Mouse (Mus musculus): ENCODE measurements around the gene Slc13a3. TPM values are rescaled to one million over a fixed set of nuclear protein-coding genes. Genes with fewer than 3 reads are reported as not detected.
A peak's percentile ranks its signal among the peaks of the same experiment; 100 is the strongest.

Slc13a3 gene
- total RNA-seq, 4 experiments from 2014 or later = 11.1 to 18.7 (median 13.8) TPM

DNA sequence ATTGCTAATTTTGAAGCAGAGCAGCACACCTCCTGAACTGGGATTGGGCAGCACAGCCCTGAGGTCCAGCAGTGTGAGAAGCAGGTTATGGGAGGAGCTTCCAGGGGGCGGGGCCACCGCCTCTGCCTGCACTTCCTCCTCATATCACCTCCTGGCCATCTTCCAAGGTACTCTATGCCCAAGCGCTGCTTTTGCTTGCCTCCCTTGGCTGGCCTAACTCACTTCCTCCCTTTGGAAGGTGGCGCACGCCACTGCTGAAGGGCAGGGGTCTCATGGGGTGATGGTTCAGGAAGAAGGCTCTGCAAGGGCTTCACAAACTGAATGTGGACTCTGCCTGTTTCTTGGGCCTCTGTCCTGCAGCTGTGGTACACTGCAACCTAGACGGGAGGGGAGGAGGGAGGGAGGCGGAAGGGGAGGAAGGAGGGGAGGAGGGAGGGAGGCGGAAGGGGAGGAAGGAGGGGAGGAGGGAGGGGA, 105.9 kb downstream of the Slc13a3 start:
- no peak for DNase-seq (ENCODE audit: low spot score in 2 of 2)

GRCm38 (mm10) chr2:165364334-165365091, 108.5 kb downstream of the Slc13a3 start:
- DNase-seq (ENCODE audit: low spot score in 2 of 2) = peak in 1 of 2 experiments; percentile 45

- no peak for DNase-seq (ENCODE audit: low spot score in 2 of 2)
These were observed 109.7 kb downstream of the Slc13a3 start for GRCm38 (mm10) chr2:165363282-165363681.

- DNase-seq (ENCODE audit: low spot score in 2 of 2) = peak in 1 of 2 experiments; percentile 42
These were observed 112.2 kb downstream of the Slc13a3 start for GRCm38 (mm10) chr2:165360861-165361260.

Other genes with a start within 250 kb of the Slc13a3 start
- 10 to 100 TPM; 17.8 to 19.7 (median 18.2) TPM for gene Cdh22, start 238.4 kb downstream of the Slc13a3 start, total RNA-seq (2022)
- gene Slc35c2, start 185.4 kb downstream of the Slc13a3 start, total RNA-seq (2022) = 10 to 100 TPM; 79.3 to 98.3 (median 92.3) TPM
- 100 to 1,000 TPM; 154 to 173 (median 161) TPM for gene Elmo2, start 146.8 kb downstream of the Slc13a3 start, total RNA-seq (2022)
- gene Zfp663, start 104.5 kb downstream of the Slc13a3 start, total RNA-seq (2022) = under 1 TPM in 1 of 4 experiments, not detected in 3; 0.17 TPM
- 10 to 100 TPM; 13.4 to 16.7 (median 15.1) TPM for gene Zfp334, start 85.0 kb downstream of the Slc13a3 start, total RNA-seq (2022)
- under 1 TPM in 3 of 4 experiments, not detected in 1; 0.08 to 0.24 (median 0.09) TPM for gene Ocstamp, start 72.8 kb downstream of the Slc13a3 start, total RNA-seq (2022)
- 10 to 100 TPM; 17.5 to 22.6 (median 20.5) TPM for gene Trp53rka, start 20.1 kb upstream of the Slc13a3 start, total RNA-seq (2022)
- gene Slc2a10, start 30.6 kb upstream of the Slc13a3 start, total RNA-seq (2022) = 1 to 10 TPM; 1.2 to 2.0 (median 1.6) TPM
- gene Eya2, start 121.8 kb upstream of the Slc13a3 start, total RNA-seq (2022) = 1 to 10 TPM; 2.6 to 4.5 (median 3.0) TPM